Mouse (Mus musculus) MEL (cell line): ENCODE measurements at regions not wholly inside any gene's neighbourhood (a gene's known extent, or its start where the extent isn't known, plus 50 kb on each side); places are given as distances from the start of the nearest gene placed in this dataset.

Experiments
- GATA1 ChIP-seq: IDR thresholded peaks from 2 replicates; pipeline ENCODE4 v1.6.1; 2011; ENCODE audit warnings: low read depth, low read length, improper control_type of control experiment
- POLR2A ChIP-seq, 2 experiments: IDR thresholded peaks; 2 replicates each; pipeline ENCODE4 v1.6.1; 2011 to 2012; ENCODE audit warnings: low read length in 2 of 2, mild to moderate bottlenecking in 2 of 2, control low read depth in 1 of 2, improper control_type of control experiment in 1 of 2, low read depth in 1 of 2, moderate library complexity in 1 of 2; ENCODE audit not compliant: control insufficient read depth in 1 of 2, insufficient read depth in 1 of 2, poor library complexity in 1 of 2
- RAD21 ChIP-seq: IDR thresholded peaks from 2 replicates; pipeline ENCODE4 v1.6.1; 2011; ENCODE audit warnings: mild to moderate bottlenecking, low read depth, low read length, improper control_type of control experiment
- USF2 ChIP-seq, 2 experiments: IDR thresholded peaks; 2 replicates each; pipeline ENCODE4 v1.6.1; 2011 to 2012; ENCODE audit warnings: improper control_type of control experiment in 2 of 2, low read length in 2 of 2, borderline replicate concordance in 1 of 2, inconsistent platforms in 1 of 2, low read depth in 1 of 2, mild to moderate bottlenecking in 1 of 2; ENCODE audit not compliant: insufficient read depth in 1 of 2
- ZNF384 ChIP-seq: IDR thresholded peaks from 2 replicates; pipeline ENCODE4 v1.6.1; 2012; ENCODE audit warnings: low read depth, mild to moderate bottlenecking, inconsistent platforms, low read length, improper control_type of control experiment

- no peak for TF ChIP-seq ZNF384
- TF ChIP-seq GATA1 = no peak
- TF ChIP-seq RAD21 = no peak
- TF ChIP-seq USF2 (IDR thresholded peaks at IDR 0.05; ENCODE audit: borderline replicate concordance in 1 of 2, insufficient read depth in 1 of 2, low read depth in 1 of 2, low read length in 2 of 2) = no peak
- TF ChIP-seq POLR2A (IDR thresholded peaks at IDR 0.05; ENCODE audit: control insufficient read depth in 1 of 2, insufficient read depth in 1 of 2, low read depth in 1 of 2, low read length in 2 of 2, poor library complexity in 1 of 2) = no peak
Observed at GRCm38 (mm10) chr9:102423465-102423918, 69.0 kb upstream of the Ephb1 start.
